Mouse (Mus musculus): ENCODE measurements around the gene Adarb1.

- TF ChIP-seq CTCF (IDR thresholded peaks at IDR 0.05; ENCODE audit: low read depth) (no peak), EP300 (IDR thresholded peaks at IDR 0.05; ENCODE audit: low read depth) (no peak)
Measured at GRCm38 (mm10) chr10:77272980-77273730, 144.9 kb downstream of the Adarb1 start.

Measured in liver, embryonic 14.5 days (tissue).